Mouse (Mus musculus): ENCODE results near the gene Dnajc6. TPM values are rescaled to one million over a fixed set of nuclear protein-coding genes. Genes with fewer than 3 reads are reported as not detected.

Gene Dnajc6
- total RNA-seq, 2 experiments from 2014 or later = 0.42 to 0.56 TPM

- intact Hi-C loops (cut with DNase I) = no loop called here
- DNase-seq (ENCODE audit: low spot score) = no peak
These were observed 58.6 kb downstream of the Dnajc6 start for GRCm38 (mm10) chr4:101555016-101555415.

GRCm38 (mm10) chr4:101560137-101560536 lies 63.7 kb downstream of the Dnajc6 start:
- intact Hi-C loops (cut with DNase I) = no loop called here
- DNase-seq (ENCODE audit: low spot score) = no peak

- no peak for DNase-seq (ENCODE audit: low spot score)
- intact Hi-C loops (cut with DNase I) = no loop called here
These were observed 66.4 kb downstream of the Dnajc6 start for GRCm38 (mm10) chr4:101562836-101563235.

- intact Hi-C loops (cut with DNase I) = no loop called here
- DNase-seq (ENCODE audit: low spot score) = no peak
These were observed 67.2 kb downstream of the Dnajc6 start for GRCm38 (mm10) chr4:101563607-101564006.

- intact Hi-C loops (cut with DNase I) = no loop called here
- no peak for DNase-seq (ENCODE audit: low spot score)
These were observed 68.4 kb downstream of the Dnajc6 start for GRCm38 (mm10) chr4:101564746-101565417.

- no peak for DNase-seq (ENCODE audit: low spot score)
- intact Hi-C loops (cut with DNase I) = no loop called here
These were observed 72.6 kb downstream of the Dnajc6 start for GRCm38 (mm10) chr4:101569076-101569475.

- DNase-seq (ENCODE audit: low spot score) = no peak
- intact Hi-C loops (cut with DNase I) = no loop called here
These were observed 75.7 kb downstream of the Dnajc6 start for GRCm38 (mm10) chr4:101572142-101572541.

- DNase-seq (ENCODE audit: low spot score) = no peak
- intact Hi-C loops (cut with DNase I) = no loop called here
These were observed 78.9 kb downstream of the Dnajc6 start for GRCm38 (mm10) chr4:101575307-101575706.

- intact Hi-C loops (cut with DNase I) = no loop called here
These were observed 82.3 kb downstream of the Dnajc6 start for GRCm38 (mm10) chr4:101578720-101579119.

GRCm38 (mm10) chr4:101579517-101579916 lies 83.1 kb downstream of the Dnajc6 start:
- intact Hi-C loops (cut with DNase I) = no loop called here
- no peak for DNase-seq (ENCODE audit: low spot score)

More at GRCm38 (mm10) chr4:101578720-101579119, 82.3 kb downstream of the Dnajc6 start:
- DNase-seq (ENCODE audit: low spot score) = no peak

- intact Hi-C loops (cut with DNase I) = no loop called here
- no peak for DNase-seq (ENCODE audit: low spot score)
These were observed 84.7 kb downstream of the Dnajc6 start for GRCm38 (mm10) chr4:101581156-101581555.

- no peak for DNase-seq (ENCODE audit: low spot score)
- intact Hi-C loops (cut with DNase I) = no loop called here
These were observed 86.4 kb downstream of the Dnajc6 start for GRCm38 (mm10) chr4:101582882-101583281.

- DNase-seq (ENCODE audit: low spot score) = no peak
- intact Hi-C loops (cut with DNase I) = no loop called here
These were observed 88.3 kb downstream of the Dnajc6 start for GRCm38 (mm10) chr4:101584524-101585454.

- DNase-seq (ENCODE audit: low spot score) = no peak
- intact Hi-C loops (cut with DNase I) = no loop called here
These were observed 89.2 kb downstream of the Dnajc6 start for GRCm38 (mm10) chr4:101585455-101586184.

GRCm38 (mm10) chr4:101588932-101589331 lies 92.5 kb downstream of the Dnajc6 start:
- no peak for DNase-seq (ENCODE audit: low spot score)
- intact Hi-C loops (cut with DNase I) = no loop called here

GRCm38 (mm10) chr4:101589771-101590170 lies 93.3 kb downstream of the Dnajc6 start:
- intact Hi-C loops (cut with DNase I) = no loop called here
- DNase-seq (ENCODE audit: low spot score) = no peak

- no peak for DNase-seq (ENCODE audit: low spot score)
- intact Hi-C loops (cut with DNase I) = no loop called here
These were observed 95.0 kb downstream of the Dnajc6 start for GRCm38 (mm10) chr4:101591400-101591799.

GRCm38 (mm10) chr4:101592466-101592865 lies 96.0 kb downstream of the Dnajc6 start:
- no peak for DNase-seq (ENCODE audit: low spot score)
- intact Hi-C loops (cut with DNase I) = no loop called here

GRCm38 (mm10) chr4:101601758-101602157 lies 105.3 kb downstream of the Dnajc6 start:
- intact Hi-C loops (cut with DNase I) = no loop called here
- no peak for DNase-seq (ENCODE audit: low spot score)

GRCm38 (mm10) chr4:101603635-101604034 lies 107.2 kb downstream of the Dnajc6 start:
- intact Hi-C loops (cut with DNase I) = no loop called here
- DNase-seq (ENCODE audit: low spot score) = no peak
